Comparison of ENCODE assay signal across 10 mouse cellular contexts in the genomic region with DNA sequence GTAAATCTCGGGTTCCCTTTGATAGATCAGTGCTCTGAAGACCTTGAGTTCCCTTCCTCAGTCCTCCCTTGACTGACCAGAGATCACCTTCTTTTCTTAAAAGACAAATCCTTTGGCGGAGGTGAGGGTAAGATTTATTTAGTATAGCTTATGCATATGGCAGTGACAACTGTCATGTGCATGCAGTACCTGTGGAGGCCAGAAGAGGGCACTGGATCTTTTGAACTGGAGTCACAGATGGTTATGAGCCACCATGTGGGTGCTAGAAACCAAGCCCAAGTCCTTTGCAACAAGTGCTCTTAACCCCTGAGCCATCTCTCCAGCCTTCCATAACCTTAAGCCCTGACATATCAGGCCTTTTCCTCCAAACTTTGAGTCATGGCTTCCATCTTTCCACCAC.
DNase-seq lines count a peak whose midpoint lies in the region; ATAC-seq and TF ChIP-seq lines count a peak whose summit lies in the region.
"Had no signal": no experiment of that assay in that cellular context is flagged by ENCODE, and none has a peak within 500 bp of the region (broad histone marks: within the 10 kb centered on the region; RNA-seq: fewer than 3 reads in every experiment).

No protein-coding gene starts in this region.

- no peaks in the 10 kb centered on the region for H3K27me3 ChIP-seq in heart, embryonic 12.5 days (replicated peaks)
- no peaks in the 10 kb centered on the region for H3K27me3 ChIP-seq in heart, embryonic 10.5 days (ENCODE audit: insufficient read depth, poor library complexity, severe bottlenecking)
- H3K27me3 ChIP-seq: intestine, embryonic 15.5 days had no signal

- peak overlapping the region; percentile 28; the same call in 1 of the 2 replicates for H3K27ac ChIP-seq in heart, embryonic 12.5 days (ENCODE audit: poor library complexity, severe bottlenecking)
- no peak overlapping the region for H3K27ac ChIP-seq in heart, embryonic 10.5 days
- H3K27ac ChIP-seq in layer of hippocampus, adult 2 months: peak overlapping the region; percentile 79
- H3K27ac ChIP-seq: intestine, embryonic 15.5 days; neural tube, embryonic 15.5 days had no signal

- H3K4me3 ChIP-seq in heart, embryonic 12.5 days: no peak overlapping the region
- H3K4me3 ChIP-seq in heart, embryonic 10.5 days: no peak overlapping the region
- no peak overlapping the region for H3K4me3 ChIP-seq in layer of hippocampus, adult 2 months
- H3K4me3 ChIP-seq: intestine, embryonic 15.5 days; neural tube, embryonic 15.5 days had no signal

- H3K36me3 ChIP-seq in heart, embryonic 12.5 days: no peaks in the 10 kb centered on the region
- H3K36me3 ChIP-seq in heart, embryonic 10.5 days: no peaks in the 10 kb centered on the region
- H3K36me3 ChIP-seq: intestine, embryonic 15.5 days; neural tube, embryonic 15.5 days had no signal

- WGBS in heart, embryonic 12.5 days: 79% methylated on average over 2 of the region's 2 CpGs
- 86% methylated on average over 2 of the region's 2 CpGs for WGBS in heart, embryonic 10.5 days

- no peak for ATAC-seq in heart, embryonic 12.5 days (ENCODE audit: insufficient number of reproducible peaks, low FRiP score)
- ATAC-seq in megakaryocyte, adult 5-6 weeks (ENCODE audit: poor library complexity, severe bottlenecking): no peak
- ATAC-seq: intestine, embryonic 15.5 days had no signal

- DNase-seq in heart, embryonic 10.5 days (ENCODE audit: low spot score): no peak
- no peak for DNase-seq in layer of hippocampus, adult 2 months (ENCODE audit: low spot score in 2 of 2)
- no peak for DNase-seq in layer of hippocampus, postnatal 25 days (ENCODE audit: extremely low spot score in 1 of 2, low spot score in 1 of 2)
- DNase-seq in B cell, adult 2 months: peak; percentile 9 to 16
- DNase-seq in R1 (ENCODE audit: low read depth, low spot score): peak; percentile 68
- DNase-seq in ovary, postnatal 14 days (ENCODE audit: low spot score): no peak

- no peak overlapping the region for H3K9ac ChIP-seq in heart, embryonic 12.5 days
- H3K9ac ChIP-seq: intestine, embryonic 15.5 days; neural tube, embryonic 15.5 days had no signal

- TF ChIP-seq CTCF in layer of hippocampus, adult 2 months (conservative IDR thresholded peaks at IDR 0.05): peak; percentile 66

- H3K4me1 ChIP-seq in heart, embryonic 12.5 days (replicated peaks): peaks cover 29% of the 10 kb centered on the region
- peaks cover 27% of the 10 kb centered on the region; the same call in 1 of the 2 replicates for H3K4me1 ChIP-seq in heart, embryonic 10.5 days

- H3K4me2 ChIP-seq in heart, embryonic 12.5 days: 0 out of 2 replicates have a peak overlapping the region, but pooled peaks have one; percentile 33
- H3K4me2 ChIP-seq: intestine, embryonic 15.5 days; neural tube, embryonic 15.5 days had no signal

- peaks cover 14% of the 10 kb centered on the region for H3K9me3 ChIP-seq in heart, embryonic 12.5 days (replicated peaks)
- H3K9me3 ChIP-seq in heart, embryonic 10.5 days: peaks cover 5% of the 10 kb centered on the region; the same call in 1 of the 2 replicates
- H3K9me3 ChIP-seq: intestine, embryonic 15.5 days; neural tube, embryonic 15.5 days had no signal

Comparison
In these comparisons a context has a peak if more than half of its experiments do, and no peak if none do; other contexts are left out.
1. DNase-seq: peak in B cell, adult 2 months (2 of 2) and R1 (single experiment); none in heart, embryonic 10.5 days (single experiment), layer of hippocampus, adult 2 months (0 of 2), layer of hippocampus, postnatal 25 days (0 of 2) and ovary, postnatal 14 days (single experiment).